In the genomic region with DNA sequence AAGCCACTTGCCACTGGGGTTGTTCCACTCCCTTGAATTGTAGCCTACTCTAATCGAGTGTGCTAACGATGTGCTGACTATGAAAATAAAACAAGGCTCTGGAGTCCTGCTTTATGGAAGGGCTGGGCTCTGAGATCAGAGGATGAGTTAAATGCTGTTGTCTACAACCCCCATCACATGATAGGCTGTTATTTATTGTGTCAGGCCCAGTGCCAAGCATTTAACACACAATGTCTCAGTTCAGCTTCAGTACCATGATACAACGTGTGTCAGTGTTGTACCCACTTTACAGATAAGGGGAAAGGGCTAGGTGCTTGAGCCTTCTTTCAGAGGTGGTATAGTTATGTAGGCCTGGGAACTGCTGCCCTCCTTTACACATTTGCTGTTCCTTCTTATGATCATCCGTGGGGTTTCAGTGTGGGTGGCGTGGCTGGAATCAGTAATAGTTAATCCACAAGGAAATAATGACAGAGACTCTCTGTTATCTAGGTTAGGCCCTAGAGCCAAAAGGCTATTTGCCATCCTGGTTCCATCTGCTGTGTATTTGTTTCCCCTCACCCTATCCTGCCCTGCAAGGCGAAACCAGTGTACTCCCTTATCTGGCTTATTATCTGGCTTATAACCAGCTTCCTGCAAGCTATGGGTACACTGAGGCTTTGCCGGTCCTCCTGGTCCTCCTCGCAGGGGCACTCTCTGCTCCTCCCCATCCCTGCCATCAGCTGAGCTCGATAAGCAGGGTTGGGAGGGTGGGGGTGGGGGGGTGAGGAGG, we compare ENCODE assay signal across 15 mouse cellular contexts. TPM values are rescaled to one million over a fixed set of nuclear protein-coding genes. Genes with fewer than 3 reads are reported as not detected.
DNase-seq lines count a peak whose midpoint lies in the region; ATAC-seq and TF ChIP-seq lines count a peak whose summit lies in the region.
"Had no signal": no experiment of that assay in that cellular context is flagged by ENCODE, and none has a peak within 500 bp of the region (broad histone marks: within the 10 kb centered on the region; RNA-seq: fewer than 3 reads in every experiment).

No protein-coding gene starts in this region.

- no peaks in the 10 kb centered on the region for H3K9me3 ChIP-seq in kidney, embryonic 14.5 days (ENCODE audit: control insufficient read depth, low read length)
- no peaks in the 10 kb centered on the region for H3K9me3 ChIP-seq in G1E (replicated peaks)
- no peaks in the 10 kb centered on the region for H3K9me3 ChIP-seq in midbrain, embryonic 15.5 days
- H3K9me3 ChIP-seq: embryonic facial prominence, embryonic 13.5 days; hindbrain, embryonic 13.5 days; midbrain, embryonic 12.5 days had no signal

- H3K4me1 ChIP-seq in kidney, embryonic 14.5 days (ENCODE audit: control insufficient read depth, insufficient read depth, low read length): peaks cover 18% of the 10 kb centered on the region
- H3K4me1 ChIP-seq in G1E (ENCODE audit: insufficient read depth, low read depth, low read length): peaks cover 41% of the 10 kb centered on the region
- H3K4me1 ChIP-seq in midbrain, embryonic 15.5 days: peaks cover 11% of the 10 kb centered on the region

- no peaks in the 10 kb centered on the region for H3K27me3 ChIP-seq in kidney, embryonic 14.5 days (ENCODE audit: control insufficient read depth, insufficient read depth, low read length)
- peaks cover 4% of the 10 kb centered on the region; the same call in 1 of the 2 replicates for H3K27me3 ChIP-seq in G1E (ENCODE audit: insufficient read depth, low read length)
- H3K27me3 ChIP-seq in midbrain, embryonic 15.5 days (replicated peaks): no peaks in the 10 kb centered on the region
- H3K27me3 ChIP-seq: embryonic facial prominence, embryonic 13.5 days; hindbrain, embryonic 13.5 days; midbrain, embryonic 12.5 days had no signal

- DNase-seq in kidney, adult 18-20 months: no peak
- no peak for DNase-seq in G1E (ENCODE audit: low spot score)
- DNase-seq in brain, adult 2 months (ENCODE audit: low read depth, low spot score): peak; percentile 89
- DNase-seq in cerebellum, postnatal 36 days: peak; percentile 59 to 64
- DNase-seq in urinary bladder, postnatal 25 days (ENCODE audit: low spot score): no peak
- DNase-seq in right cerebral cortex, adult 18-20 months: no peak
- DNase-seq: adrenal gland, postnatal 10 days; spleen, adult 18-20 months had no signal

- no peak overlapping the region for H3K4me2 ChIP-seq in kidney, embryonic 14.5 days (replicated peaks; ENCODE audit: low read depth, low read length)
- H3K4me2 ChIP-seq in midbrain, embryonic 15.5 days: no peak overlapping the region
- H3K4me2 ChIP-seq: embryonic facial prominence, embryonic 13.5 days; hindbrain, embryonic 13.5 days; midbrain, embryonic 12.5 days had no signal

- no peaks in the 10 kb centered on the region for H3K36me3 ChIP-seq in kidney, embryonic 14.5 days (ENCODE audit: control insufficient read depth, insufficient read depth, low read length)
- H3K36me3 ChIP-seq in G1E (replicated peaks): peaks cover 80% of the 10 kb centered on the region
- peaks cover 34% of the 10 kb centered on the region for H3K36me3 ChIP-seq in midbrain, embryonic 15.5 days (replicated peaks)
- H3K36me3 ChIP-seq: embryonic facial prominence, embryonic 13.5 days had no signal

- 39% methylated on average over 9 of the region's 9 CpGs for WGBS in kidney, embryonic 14.5 days
- 70% methylated on average over 9 of the region's 9 CpGs for WGBS in midbrain, embryonic 15.5 days

- no peak overlapping the region for H3K9ac ChIP-seq in kidney, embryonic 14.5 days (ENCODE audit: low read depth, low read length)
- no peak overlapping the region for H3K9ac ChIP-seq in midbrain, embryonic 15.5 days
- H3K9ac ChIP-seq: hindbrain, embryonic 13.5 days; midbrain, embryonic 12.5 days had no signal

- TF ChIP-seq CTCF in G1E (IDR thresholded peaks at IDR 0.05; ENCODE audit: low read depth, low read length): no peak

- ATAC-seq in kidney, embryonic 14.5 days (ENCODE audit: low FRiP score, low TSS enrichment): 0 out of 2 replicates have a peak, but pooled peaks have one; percentile 21
- ATAC-seq in G1E (ENCODE audit: extremely low read depth, insufficient number of reproducible peaks, low FRiP score, poor library complexity, severe bottlenecking): peak; percentile 15; the same call in 1 of the 2 replicates
- ATAC-seq in midbrain, embryonic 15.5 days (replicated peaks): no peak
- ATAC-seq: forebrain, embryonic 14.5 days had no signal

- H3K4me3 ChIP-seq in kidney, embryonic 14.5 days (ENCODE audit: low read length): no peak overlapping the region
- H3K4me3 ChIP-seq in G1E (ENCODE audit: low read depth, low read length): no peak overlapping the region
- H3K4me3 ChIP-seq in midbrain, embryonic 15.5 days: no peak overlapping the region
- H3K4me3 ChIP-seq: embryonic facial prominence, embryonic 13.5 days; hindbrain, embryonic 13.5 days; midbrain, embryonic 12.5 days had no signal

- no peak overlapping the region for H3K27ac ChIP-seq in kidney, embryonic 14.5 days (ENCODE audit: low read depth, low read length)
- no peak overlapping the region for H3K27ac ChIP-seq in midbrain, embryonic 15.5 days
- H3K27ac ChIP-seq: embryonic facial prominence, embryonic 13.5 days; hindbrain, embryonic 13.5 days; midbrain, embryonic 12.5 days had no signal

RNA-seq across cellular contexts. Expression of gene Pitpna, which starts 20.4 kb away (rescaled TPM):
- polyA plus RNA-seq in kidney, embryonic 14.5 days (2014; fragmentation: Nextera tagmentation; extraction: Ambion mirVana): 78.2 and 99.5 TPM in 2 replicates
- 97.5 and 111 TPM in 2 replicates for total RNA-seq in G1E (2014; fragmentation: Nextera tagmentation)
- total RNA-seq in G1E (2017): 33.0 and 43.2 TPM in 2 replicates
- 24.5 and 32.3 TPM in 2 replicates for polyA plus RNA-seq in G1E (2012)
- polyA plus RNA-seq in midbrain, embryonic 15.5 days (2015; fragmentation: Nextera tagmentation; extraction: Ambion mirVana): 103 and 116 TPM in 2 replicates

RNA-seq across cellular contexts. Expression of gene Slc43a2, which starts 36.0 kb away (rescaled TPM):
- 3.5 and 6.0 TPM in 2 replicates for polyA plus RNA-seq in kidney, embryonic 14.5 days (2014; fragmentation: Nextera tagmentation; extraction: Ambion mirVana)
- total RNA-seq in G1E (2014; fragmentation: Nextera tagmentation): 11.5 and 14.2 TPM in 2 replicates
- 3.8 and 4.2 TPM in 2 replicates for total RNA-seq in G1E (2017)
- polyA plus RNA-seq in G1E (2012): 5.3 and 7.5 TPM in 2 replicates
- 17.7 and 20.2 TPM in 2 replicates for polyA plus RNA-seq in midbrain, embryonic 15.5 days (2015; fragmentation: Nextera tagmentation; extraction: Ambion mirVana)

RNA-seq across cellular contexts. Expression of gene Scarf1, which starts 54.2 kb away (rescaled TPM):
- polyA plus RNA-seq in kidney, embryonic 14.5 days (2014; fragmentation: Nextera tagmentation; extraction: Ambion mirVana): 10.0 TPM in 2 replicates
- not detected in 2 replicates for total RNA-seq in G1E (2014; fragmentation: Nextera tagmentation)
- total RNA-seq in G1E (2017): 0.11 TPM in 1 of 2 replicates, not detected in the other
- polyA plus RNA-seq in G1E (2012): 0.03 and 0.08 TPM in 2 replicates
- 4.6 and 5.2 TPM in 2 replicates for polyA plus RNA-seq in midbrain, embryonic 15.5 days (2015; fragmentation: Nextera tagmentation; extraction: Ambion mirVana)

RNA-seq across cellular contexts. Expression of gene Rilp, which starts 57.6 kb away (rescaled TPM):
- polyA plus RNA-seq in kidney, embryonic 14.5 days (2014; fragmentation: Nextera tagmentation; extraction: Ambion mirVana): 0.51 and 0.97 TPM in 2 replicates
- total RNA-seq in G1E (2014; fragmentation: Nextera tagmentation) (1.1 and 1.2 TPM in 2 replicates), G1E (2017) (0.29 and 0.49 TPM in 2 replicates)
- polyA plus RNA-seq in G1E (2012): 0.18 and 0.25 TPM in 2 replicates
- polyA plus RNA-seq in midbrain, embryonic 15.5 days (2015; fragmentation: Nextera tagmentation; extraction: Ambion mirVana): 1.9 and 2.0 TPM in 2 replicates
- total RNA-seq: granulocyte monocyte progenitor cell, adult 5-6 weeks had no signal
- polyA plus RNA-seq: embryonic facial prominence, embryonic 13.5 days had no signal

Comparison
In these comparisons a context has a peak if more than half of its experiments do, and no peak if none do; other contexts are left out.
1. DNase-seq: peak in brain, adult 2 months (single experiment) and cerebellum, postnatal 36 days (2 of 2); none in kidney, adult 18-20 months (single experiment), G1E (single experiment), urinary bladder, postnatal 25 days (single experiment) and right cerebral cortex, adult 18-20 months (single experiment).